In genomic region chr7:29039985-29040661, GRCm38 (mm10) we compare ENCODE assay signal across 8 mouse cellular contexts. TPM values are rescaled to one million over a fixed set of nuclear protein-coding genes. Genes with fewer than 3 reads are reported as not detected.
DNase-seq lines count a peak whose midpoint lies in the region; ATAC-seq and TF ChIP-seq lines count a peak whose summit lies in the region.

No protein-coding gene starts in this region.

- H3K27me3 ChIP-seq in testis, adult 2 months (ENCODE audit: control insufficient read depth, insufficient read depth, low read length): no peaks in the 10 kb centered on the region
- no peaks in the 10 kb centered on the region for H3K27me3 ChIP-seq in erythroblast, embryonic 14.5 days (ENCODE audit: control insufficient read depth)
- no peaks in the 10 kb centered on the region for H3K27me3 ChIP-seq in hindbrain, embryonic 14.5 days (ENCODE audit: control insufficient read depth, insufficient read depth, low read length)

- WGBS in hindbrain, embryonic 14.5 days: under 1% methylated on average over 26 of the region's 26 CpGs

- H3K27ac ChIP-seq in testis, adult 2 months (ENCODE audit: control insufficient read depth, insufficient read depth, low read depth, low read length): no peak overlapping the region
- peak overlapping the region; percentile 28; the same call in 1 of the 2 replicates for H3K27ac ChIP-seq in hindbrain, embryonic 14.5 days

- no peak for TF ChIP-seq CTCF in testis, adult 2 months (IDR thresholded peaks at IDR 0.05; ENCODE audit: control insufficient read depth, insufficient read depth, insufficient replicate concordance, low read depth, low read length)

- ATAC-seq in hindbrain, embryonic 14.5 days (ENCODE audit: low FRiP score): peak; percentile 35; the same call in 1 of the 2 replicates
- peak; percentile 27 for ATAC-seq in megakaryocyte-erythroid progenitor cell, adult 5-6 weeks (replicated peaks; ENCODE audit: low FRiP score, low TSS enrichment, poor library complexity, severe bottlenecking)
- ATAC-seq in cerebellum, adult (ENCODE audit: insufficient number of reproducible peaks, low FRiP score, low TSS enrichment): no peak; the same call in 1 of the 2 replicates

- no peak for TF ChIP-seq POLR2A in testis, adult 2 months (IDR thresholded peaks at IDR 0.05; ENCODE audit: control insufficient read depth, low read depth, low read length)

- H3K36me3 ChIP-seq in testis, adult 2 months (ENCODE audit: control insufficient read depth, insufficient read depth, low read length): no peaks in the 10 kb centered on the region
- H3K36me3 ChIP-seq in erythroblast, embryonic 14.5 days (ENCODE audit: control insufficient read depth): peaks cover 9% of the 10 kb centered on the region
- H3K36me3 ChIP-seq in hindbrain, embryonic 14.5 days (replicated peaks; ENCODE audit: control insufficient read depth, insufficient read depth): no peaks in the 10 kb centered on the region

- peaks cover 13% of the 10 kb centered on the region for H3K4me1 ChIP-seq in testis, adult 2 months (ENCODE audit: control insufficient read depth, insufficient read depth, low read length)
- H3K4me1 ChIP-seq in erythroblast, embryonic 14.5 days (ENCODE audit: control insufficient read depth): peaks cover 28% of the 10 kb centered on the region
- H3K4me1 ChIP-seq in hindbrain, embryonic 14.5 days (replicated peaks; ENCODE audit: control insufficient read depth, insufficient read depth, low read length): peaks cover 15% of the 10 kb centered on the region

- H3K9me3 ChIP-seq in erythroblast, embryonic 14.5 days (ENCODE audit: control insufficient read depth, low read length): peaks cover 20% of the 10 kb centered on the region
- H3K9me3 ChIP-seq in hindbrain, embryonic 14.5 days (ENCODE audit: control insufficient read depth, low read length): no peaks in the 10 kb centered on the region

- H3K4me2 ChIP-seq in hindbrain, embryonic 14.5 days (replicated peaks): peak overlapping the region; percentile 79

- DNase-seq in testis, postnatal 14 days (ENCODE audit: low spot score): no peak
- peak; percentile 44 for DNase-seq in hindbrain, embryonic 14.5 days (ENCODE audit: low spot score)
- DNase-seq in thymus, postnatal 10 days (ENCODE audit: low spot score in 2 of 2): peak; percentile 34 to 38
- DNase-seq in urinary bladder, postnatal 36 days (ENCODE audit: low spot score in 2 of 2): no peak

- peak overlapping the region; percentile 57 for H3K9ac ChIP-seq in hindbrain, embryonic 14.5 days

- peak overlapping the region; percentile 35 for H3K4me3 ChIP-seq in testis, adult 2 months (ENCODE audit: control insufficient read depth, low read depth, low read length)
- H3K4me3 ChIP-seq in erythroblast, embryonic 14.5 days (replicated peaks): peak overlapping the region; percentile 62
- peak overlapping the region; percentile 35 for H3K4me3 ChIP-seq in hindbrain, embryonic 14.5 days (replicated peaks; ENCODE audit: low read length)

RNA-seq across cellular contexts. Expression of gene Map4k1, which starts 58.3 kb away (rescaled TPM):
- polyA plus RNA-seq in testis, adult 2 months (2012; rRNA removed): 58.8 and 83.2 TPM in 2 replicates
- 8.4 and 11.7 TPM in 2 replicates for polyA plus RNA-seq in erythroblast, embryonic 14.5 days (2012)
- 8.6 and 10.4 TPM in 2 replicates for polyA plus RNA-seq in hindbrain, embryonic 14.5 days (2014; fragmentation: Nextera tagmentation; extraction: Ambion mirVana)
- total RNA-seq in megakaryocyte-erythroid progenitor cell, adult 5-6 weeks (2014; fragmentation: Nextera tagmentation): 64.1 and 76.8 TPM in 2 replicates
- total RNA-seq in megakaryocyte-erythroid progenitor cell, adult 5-6 weeks (2017): 42.6 and 47.9 TPM in 2 replicates

RNA-seq across cellular contexts. Expression of gene Eif3k, which starts 58.5 kb away (rescaled TPM):
- 379 and 426 TPM in 2 replicates for polyA plus RNA-seq in testis, adult 2 months (2012; rRNA removed)
- 17.8 and 48.0 TPM in 2 replicates for polyA plus RNA-seq in erythroblast, embryonic 14.5 days (2012)
- 291 and 321 TPM in 2 replicates for polyA plus RNA-seq in hindbrain, embryonic 14.5 days (2014; fragmentation: Nextera tagmentation; extraction: Ambion mirVana)
- total RNA-seq in megakaryocyte-erythroid progenitor cell, adult 5-6 weeks (2014; fragmentation: Nextera tagmentation): 499 and 586 TPM in 2 replicates
- 360 and 454 TPM in 2 replicates for total RNA-seq in megakaryocyte-erythroid progenitor cell, adult 5-6 weeks (2017)

Comparison
In these comparisons a context has a peak if more than half of its experiments do, and no peak if none do; other contexts are left out.
1. DNase-seq: peak in hindbrain, embryonic 14.5 days (single experiment) and thymus, postnatal 10 days (2 of 2); none in testis, postnatal 14 days (single experiment) and urinary bladder, postnatal 36 days (0 of 2).
2. Peak in every context shown above with its lines, with median percentiles within 50 percentile points of each other: H3K4me3 ChIP-seq.